Mouse (Mus musculus) intestine, postnatal 0 days (tissue): ENCODE data around the gene Ppme1. TPM values are rescaled to one million over a fixed set of nuclear protein-coding genes. Genes with fewer than 3 reads are reported as not detected.

Experiments
- ATAC-seq: fragments of 200-750 bp; cut with Nextera tagmentation; 2 replicates; pipeline ENCODE4 v1.8.0; 2017; ENCODE audit warnings: mild to moderate bottlenecking, moderate TSS enrichment, moderate library complexity
- H3K27ac ChIP-seq: fragments of 300-500 bp; sonication (generic); 2 replicates; pipeline ENCODE4 v1.5.1; 2014; ENCODE audit warnings: mild to moderate bottlenecking, low read depth, low read length, moderate library complexity
- H3K27me3 ChIP-seq: fragments of 300-500 bp; sonication (generic); replicated peaks from 2 replicates; pipeline ENCODE4 v1.6.1; 2014; ENCODE audit warnings: low read length, mixed read lengths; ENCODE audit not compliant: control insufficient read depth, insufficient read depth
- H3K36me3 ChIP-seq: fragments of 300-500 bp; sonication (generic); 2 replicates; pipeline ENCODE4 v1.6.1; 2014; ENCODE audit warnings: mild to moderate bottlenecking, moderate library complexity; ENCODE audit not compliant: control insufficient read depth, insufficient read depth
- H3K4me1 ChIP-seq: fragments of 300-500 bp; sonication (generic); replicated peaks from 2 replicates; pipeline ENCODE4 v1.6.1; 2014; ENCODE audit warnings: antibody characterized with exemption, low read length, mixed read lengths; ENCODE audit not compliant: control insufficient read depth, insufficient read depth
- H3K4me2 ChIP-seq: fragments of 300-500 bp; sonication (generic); replicated peaks from 2 replicates; pipeline ENCODE4 v1.6.1; 2014; ENCODE audit warnings: low read depth, mild to moderate bottlenecking, moderate library complexity
- H3K4me3 ChIP-seq: fragments of 300-500 bp; sonication (generic); 2 replicates; pipeline ENCODE4 v1.5.1; 2014; ENCODE audit warnings: low read depth, low read length
- H3K9ac ChIP-seq: fragments of 300-500 bp; sonication (generic); 2 replicates; pipeline ENCODE4 v1.6.1; 2014; ENCODE audit warnings: mild to moderate bottlenecking, low read depth, low read length
- H3K9me3 ChIP-seq: fragments of 300-500 bp; sonication (generic); 2 replicates; pipeline ENCODE4 v1.6.1; 2016; ENCODE audit warnings: mixed run types; ENCODE audit not compliant: control insufficient read depth
- CTCF ChIP-seq: sonication (generic); IDR thresholded peaks from 2 replicates; pipeline ENCODE4 v1.5.1; 2016; ENCODE audit warnings: low read depth, mild to moderate bottlenecking, control low read depth, antibody characterized with exemption, moderate library complexity
- WGBS: fragments of 180-500 bp; shearing (Covaris S2); extraction: QIAGEN DNeasy Blood & Tissue Kit; methylation state at CpG from one replicate; pipeline ENCODE4 v1.1.7; 2014; 5-methylcytosine and 5-hydroxymethylcytosine counted together
- polyA plus RNA-seq: library from polyadenylated mRNA; unstranded; fragments of >200 nt; fragmentation: Nextera tagmentation; extraction: Ambion mirVana; gene quantifications from 2 replicates; pipeline ENCODE4 v1.2.1, GENCODE M21; 2015

Gene Ppme1
- polyA plus RNA-seq, 1 experiment from 2014 or later = 22.7 TPM

DNA sequence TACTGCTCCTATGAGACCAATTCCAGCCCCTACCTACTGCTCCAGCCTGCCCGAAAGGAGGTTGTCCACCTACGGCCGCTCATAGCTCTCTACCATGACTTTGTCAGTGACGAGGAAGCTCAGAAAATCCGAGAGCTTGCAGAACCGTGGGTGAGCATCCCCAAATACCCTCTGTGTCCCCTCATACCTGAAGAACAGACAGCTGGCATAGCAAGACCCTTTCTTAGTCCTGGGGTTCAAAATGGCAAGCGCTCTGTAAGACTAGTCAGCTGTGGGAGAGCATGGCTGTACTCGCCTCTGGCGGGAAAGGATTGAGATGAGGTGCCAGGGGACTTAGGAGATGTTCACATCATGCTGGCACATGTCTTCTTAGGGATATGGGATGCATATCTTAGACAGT lies 66.2 kb downstream of the Ppme1 start:
- no peaks in the 10 kb centered on the region for H3K36me3 ChIP-seq
- no peak for TF ChIP-seq CTCF
- no peak overlapping the region for H3K4me3 ChIP-seq
- H3K4me1 ChIP-seq = no peaks in the 10 kb centered on the region
- no peaks in the 10 kb centered on the region for H3K27me3 ChIP-seq
- no peaks in the 10 kb centered on the region for H3K9me3 ChIP-seq
- H3K27ac ChIP-seq = no peak overlapping the region
- no peak overlapping the region for H3K9ac ChIP-seq
- no peak overlapping the region for H3K4me2 ChIP-seq
- no peak for ATAC-seq
- WGBS = 89% methylated on average over 9 of the region's 9 CpGs

DNA sequence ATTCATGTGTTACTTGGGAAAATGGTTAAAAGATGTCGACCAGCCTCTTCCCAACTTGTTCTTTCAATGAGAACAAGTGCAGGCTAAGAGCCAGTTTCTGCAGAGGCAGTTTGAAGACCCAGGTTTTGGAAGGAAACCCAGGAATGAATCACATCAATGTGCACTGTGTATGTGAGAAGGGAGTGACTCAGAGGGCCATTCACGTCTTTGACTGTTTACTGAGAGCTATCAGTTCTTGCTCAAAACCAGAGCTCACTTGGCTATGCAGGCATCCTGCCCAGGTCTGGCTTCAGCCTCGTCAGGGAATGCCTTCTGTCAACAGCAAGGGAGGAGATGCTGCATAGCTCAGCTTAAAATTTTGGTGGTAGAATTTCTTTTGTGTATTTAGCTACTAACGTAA lies 69.8 kb downstream of the Ppme1 start:
- no peaks in the 10 kb centered on the region for H3K27me3 ChIP-seq
- H3K9me3 ChIP-seq = no peaks in the 10 kb centered on the region
- 0 out of 2 replicates have a peak, but pooled peaks cover 2% of the 10 kb centered on the region for H3K4me1 ChIP-seq
- no peak for TF ChIP-seq CTCF
- WGBS = 36% methylated on average over 4 of the region's 4 CpGs
- H3K9ac ChIP-seq = no peak overlapping the region
- H3K4me2 ChIP-seq = no peak overlapping the region
- H3K27ac ChIP-seq = no peak overlapping the region
- ATAC-seq = no peak
- H3K36me3 ChIP-seq = no peaks in the 10 kb centered on the region
- no peak overlapping the region for H3K4me3 ChIP-seq

DNA sequence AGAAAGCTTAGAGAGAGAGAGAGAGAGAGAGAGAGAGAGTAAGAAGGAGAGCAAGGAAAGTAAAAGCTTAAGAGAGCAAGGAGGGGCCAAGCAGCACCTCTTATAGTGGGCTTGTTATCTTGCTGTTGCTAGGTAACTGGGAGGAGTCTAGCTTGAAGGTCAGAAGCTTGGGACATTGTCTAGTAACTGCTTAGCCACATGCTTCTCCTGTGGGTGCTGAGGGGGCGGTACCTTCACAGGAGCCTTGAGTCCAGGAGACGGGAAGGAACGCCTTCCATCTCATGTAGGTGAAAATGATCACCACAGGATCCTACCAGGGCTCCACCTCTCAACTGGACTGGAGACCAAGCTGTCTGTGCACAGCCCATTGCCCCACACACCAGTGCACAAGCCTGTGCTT lies 70.7 kb downstream of the Ppme1 start:
- Histone ChIP-seq H3K4me1 (0 out of 2 replicates have a peak, but pooled peaks cover 2% of the 10 kb centered on the region), H3K9me3 (no peaks in the 10 kb centered on the region), H3K27ac (no peak overlapping the region), H3K36me3 (no peaks in the 10 kb centered on the region), H3K27me3 (no peaks in the 10 kb centered on the region), H3K9ac (no peak overlapping the region), H3K4me3 (no peak overlapping the region), H3K4me2 (no peak overlapping the region)
- no peak for ATAC-seq
- no peak for TF ChIP-seq CTCF
- 59% methylated on average over 3 of the region's 3 CpGs for WGBS

DNA sequence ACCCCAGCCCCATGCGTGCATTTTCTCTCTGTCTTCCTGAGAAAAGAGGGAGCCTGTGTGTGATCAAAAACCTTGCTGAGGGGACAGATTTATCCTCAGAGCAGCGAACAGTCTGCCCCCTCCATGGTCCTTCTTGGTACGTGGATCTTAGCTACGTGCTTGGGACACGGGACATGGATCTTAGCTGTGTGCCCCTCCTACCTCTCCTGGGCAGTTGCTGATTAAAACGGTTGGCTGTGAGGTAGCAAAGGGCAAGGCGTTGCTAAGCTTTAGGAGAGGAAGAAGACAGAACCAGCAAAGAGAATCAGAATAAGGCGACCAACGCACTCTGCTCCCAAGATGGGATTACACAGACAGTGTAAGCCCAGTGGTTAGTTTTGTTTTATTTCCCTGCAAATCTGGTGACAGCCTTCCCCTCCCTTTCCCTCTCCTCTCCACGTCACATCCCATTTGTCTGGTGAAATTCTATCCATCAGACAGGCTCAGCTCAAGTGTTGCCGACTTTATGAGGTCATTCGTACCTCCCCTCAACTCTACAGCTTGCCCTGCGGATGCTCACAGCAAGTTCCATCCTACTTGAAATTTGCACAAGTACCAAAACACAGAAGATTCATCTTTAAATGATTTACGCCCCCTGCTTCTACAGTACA lies 73.1 kb downstream of the Ppme1 start:
- ATAC-seq = no peak
- no peak overlapping the region for H3K4me2 ChIP-seq
- TF ChIP-seq CTCF = no peak
- H3K9ac ChIP-seq = no peak overlapping the region
- H3K4me3 ChIP-seq = no peak overlapping the region
- no peaks in the 10 kb centered on the region for H3K9me3 ChIP-seq
- WGBS = 69% methylated on average over 14 of the region's 14 CpGs
- no peaks in the 10 kb centered on the region for H3K27me3 ChIP-seq
- H3K27ac ChIP-seq = no peak overlapping the region
- 0 out of 2 replicates have a peak, but pooled peaks cover 2% of the 10 kb centered on the region for H3K4me1 ChIP-seq
- no peaks in the 10 kb centered on the region for H3K36me3 ChIP-seq

DNA sequence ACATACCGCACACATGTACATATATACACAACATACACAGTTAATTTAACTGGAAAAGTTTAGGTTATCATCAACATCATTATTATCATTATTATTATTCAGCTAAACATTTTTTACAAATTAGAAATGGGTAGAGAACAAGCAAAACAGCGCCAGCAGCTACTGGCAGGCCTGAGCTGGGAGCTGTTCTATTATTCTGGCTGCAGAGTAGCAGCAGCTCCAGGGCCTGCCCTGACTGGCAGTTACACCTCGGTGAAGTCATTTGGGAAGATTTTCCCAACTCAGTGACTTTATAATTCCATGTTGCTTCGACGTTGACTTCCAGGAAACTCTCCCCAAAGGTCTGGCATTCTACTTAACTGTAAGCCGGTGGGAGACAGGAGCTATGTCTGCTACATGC lies 75.4 kb downstream of the Ppme1 start:
- Histone ChIP-seq H3K4me3 (no peak overlapping the region), H3K27ac (no peak overlapping the region), H3K9ac (no peak overlapping the region), H3K27me3 (peaks cover 5% of the 10 kb centered on the region), H3K9me3 (no peaks in the 10 kb centered on the region), H3K4me2 (no peak overlapping the region), H3K36me3 (no peaks in the 10 kb centered on the region), H3K4me1 (0 out of 2 replicates have a peak, but pooled peaks cover 2% of the 10 kb centered on the region)
- no peak for TF ChIP-seq CTCF
- WGBS = 83% methylated on average over 6 of the region's 6 CpGs
- ATAC-seq = no peak

DNA sequence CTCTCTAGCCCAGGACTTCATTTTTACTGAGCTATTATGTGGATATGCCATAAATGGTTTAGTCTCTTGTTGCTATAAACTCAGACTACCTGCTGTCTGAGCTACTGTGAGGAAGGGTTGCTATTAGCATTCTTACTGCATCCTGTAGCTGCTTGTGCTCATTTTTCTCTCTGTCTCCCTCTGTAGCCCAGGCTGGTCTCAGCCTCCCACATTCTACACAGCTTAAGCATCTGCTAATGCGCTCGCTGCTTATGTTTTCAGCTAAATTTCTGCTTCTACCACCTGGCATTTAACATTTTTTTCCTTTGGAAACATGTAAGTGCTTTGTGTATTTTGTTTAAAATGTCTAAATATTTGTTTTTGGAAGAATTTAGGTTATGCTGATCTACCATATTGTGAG lies 76.4 kb downstream of the Ppme1 start:
- Histone ChIP-seq H3K9me3 (no peaks in the 10 kb centered on the region), H3K27ac (no peak overlapping the region), H3K4me1 (0 out of 2 replicates have a peak, but pooled peaks cover 2% of the 10 kb centered on the region), H3K4me3 (no peak overlapping the region), H3K27me3 (peaks cover 5% of the 10 kb centered on the region), H3K36me3 (no peaks in the 10 kb centered on the region), H3K4me2 (no peak overlapping the region), H3K9ac (no peak overlapping the region)
- 91% methylated on average over 2 of the region's 2 CpGs for WGBS
- no peak for ATAC-seq
- TF ChIP-seq CTCF = no peak
